Mouse (Mus musculus) layer of hippocampus, adult 9-10 months (tissue): ENCODE results near the gene Hs3st5.

Source experiments
- DNase-seq: peaks from one replicate; pipeline ENCODE4 v3.0.0; 2022; ENCODE audit warnings: low spot score

Hs3st5 gene

GRCm38 (mm10) chr10:36800925-36801482 is 294.4 kb downstream of the Hs3st5 start:
- no peak for DNase-seq

GRCm38 (mm10) chr10:36803705-36804104 is 297.1 kb downstream of the Hs3st5 start:
- no peak for DNase-seq

GRCm38 (mm10) chr10:36805265-36805664 is 298.7 kb downstream of the Hs3st5 start:
- no peak for DNase-seq

GRCm38 (mm10) chr10:36805788-36806187 is 299.2 kb downstream of the Hs3st5 start:
- no peak for DNase-seq

- no peak for DNase-seq
Measured at GRCm38 (mm10) chr10:36807007-36807406, 300.4 kb downstream of the Hs3st5 start.

GRCm38 (mm10) chr10:36818867-36819266 is 312.3 kb downstream of the Hs3st5 start:
- no peak for DNase-seq

- DNase-seq: no peak
Measured at GRCm38 (mm10) chr10:36829079-36829478, 322.5 kb downstream of the Hs3st5 start.

GRCm38 (mm10) chr10:36832204-36832603 is 325.6 kb downstream of the Hs3st5 start:
- no peak for DNase-seq

- DNase-seq: no peak
Measured at GRCm38 (mm10) chr10:36834224-36834623, 327.6 kb downstream of the Hs3st5 start.

- no peak for DNase-seq
Measured at GRCm38 (mm10) chr10:36835836-36836516, 329.4 kb downstream of the Hs3st5 start.

GRCm38 (mm10) chr10:36850231-36850630 is 343.6 kb downstream of the Hs3st5 start:
- DNase-seq: no peak

- DNase-seq: no peak
Measured at GRCm38 (mm10) chr10:36862127-36862895, 355.7 kb downstream of the Hs3st5 start.
